Mouse (Mus musculus) MEL-GATA-1-ER (cell line): ENCODE results near the gene Ifit2.
"Not testable (repeated sequence)": the region's sequence is repeated elsewhere in the genome, so short reads cannot be mapped to it uniquely, and the experiment has no call there.

Source experiments
- DNase-seq: peaks from one replicate; pipeline ENCODE4 v3.0.0-alpha.2; 2012; ENCODE audit warnings: low read depth; ENCODE audit errors: extremely low read depth

Gene Ifit2

DNA sequence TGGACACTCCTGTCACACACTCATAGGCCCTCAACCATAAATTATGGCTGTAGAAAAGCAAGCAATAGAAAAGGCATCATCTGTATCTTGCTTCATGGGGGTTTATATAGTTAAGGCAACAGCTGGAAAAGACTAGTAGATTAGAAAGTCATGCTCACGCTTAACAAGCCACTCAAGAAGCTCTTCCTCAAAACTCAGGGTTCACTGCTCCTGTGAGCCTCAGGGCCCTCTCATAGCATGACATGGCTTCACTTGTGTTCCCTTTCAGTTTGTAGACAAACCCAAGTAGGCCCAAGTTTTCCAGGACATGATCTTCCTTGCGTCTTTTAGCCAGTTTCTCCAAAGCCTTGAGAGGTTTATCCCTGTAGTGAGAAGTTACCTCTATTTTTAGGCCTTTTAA lies 43.0 kb downstream of the Ifit2 start:
- DNase-seq, result no peak

DNA sequence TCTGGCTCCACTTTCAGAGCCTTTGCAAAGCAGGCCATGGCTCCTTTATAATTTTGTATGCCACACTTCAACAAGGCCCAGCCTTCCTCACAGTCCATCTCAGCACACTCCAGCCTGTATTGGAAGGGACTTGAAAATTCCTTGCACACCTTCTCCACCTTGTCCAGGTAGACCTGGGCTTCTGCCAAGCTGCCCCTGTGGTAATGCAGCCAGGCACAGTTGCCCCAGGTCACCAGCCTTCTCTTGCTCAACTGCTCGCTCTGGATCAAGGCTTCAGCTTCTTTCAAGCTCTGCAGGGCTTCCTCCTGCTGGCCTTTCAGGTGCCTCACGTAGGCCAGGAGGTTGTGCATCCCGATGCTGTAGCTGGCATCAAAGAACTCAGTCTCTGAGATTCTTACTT lies 44.0 kb downstream of the Ifit2 start:
- DNase-seq, result not testable (repeated sequence)

DNA sequence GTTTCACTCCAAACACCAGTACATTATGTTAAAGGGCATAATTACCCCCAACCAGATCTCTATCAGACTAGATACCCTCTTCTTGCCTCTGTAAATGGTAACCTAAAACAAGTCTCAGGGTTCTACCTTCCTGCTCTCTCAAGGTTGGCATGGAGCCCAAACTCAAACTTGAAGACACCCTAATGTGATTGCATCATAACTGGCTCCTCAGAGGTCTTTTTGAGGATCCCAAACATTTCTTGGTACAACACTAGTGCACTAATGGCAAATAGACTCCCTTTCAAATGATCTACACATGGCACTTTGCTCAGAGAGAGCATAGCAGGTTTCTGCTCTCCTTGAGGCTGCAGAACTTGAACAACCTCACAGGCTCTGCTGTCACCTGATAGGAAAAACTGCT lies 46.3 kb downstream of the Ifit2 start:
- DNase-seq, result no peak

GRCm38 (mm10) chr19:34598341-34598740 lies 47.8 kb downstream of the Ifit2 start:
- DNase-seq, result no peak

DNA sequence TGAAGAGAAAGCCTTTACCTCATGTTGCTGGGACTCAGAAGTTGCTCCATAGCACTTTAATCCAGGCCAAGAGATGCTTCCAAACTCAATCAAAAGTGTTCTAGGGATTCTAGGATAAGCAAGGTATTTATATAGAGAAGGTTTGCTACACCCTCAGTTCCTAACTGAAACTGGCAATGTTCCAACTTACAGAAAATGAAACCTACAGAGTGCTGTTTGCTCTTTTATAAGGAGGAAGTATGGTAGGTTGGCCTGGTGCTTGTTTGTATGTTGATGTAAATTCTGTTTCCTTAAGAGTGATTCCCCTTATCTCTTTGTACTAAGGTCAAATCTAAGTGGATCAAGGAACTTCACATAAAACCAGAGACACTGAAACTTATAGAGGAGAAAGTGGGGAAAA lies 48.8 kb downstream of the Ifit2 start:
- DNase-seq, result peak; percentile 21

- DNase-seq, result peak; percentile 14
Measured at GRCm38 (mm10) chr19:34601888-34602287, 51.4 kb downstream of the Ifit2 start, which contains the start of gene Ifit1bl1. Ifit1bl1 (minus strand) TSS chr19:34601956.

GRCm38 (mm10) chr19:34605472-34605871 lies 55.0 kb downstream of the Ifit2 start:
- DNase-seq, result no peak

DNA sequence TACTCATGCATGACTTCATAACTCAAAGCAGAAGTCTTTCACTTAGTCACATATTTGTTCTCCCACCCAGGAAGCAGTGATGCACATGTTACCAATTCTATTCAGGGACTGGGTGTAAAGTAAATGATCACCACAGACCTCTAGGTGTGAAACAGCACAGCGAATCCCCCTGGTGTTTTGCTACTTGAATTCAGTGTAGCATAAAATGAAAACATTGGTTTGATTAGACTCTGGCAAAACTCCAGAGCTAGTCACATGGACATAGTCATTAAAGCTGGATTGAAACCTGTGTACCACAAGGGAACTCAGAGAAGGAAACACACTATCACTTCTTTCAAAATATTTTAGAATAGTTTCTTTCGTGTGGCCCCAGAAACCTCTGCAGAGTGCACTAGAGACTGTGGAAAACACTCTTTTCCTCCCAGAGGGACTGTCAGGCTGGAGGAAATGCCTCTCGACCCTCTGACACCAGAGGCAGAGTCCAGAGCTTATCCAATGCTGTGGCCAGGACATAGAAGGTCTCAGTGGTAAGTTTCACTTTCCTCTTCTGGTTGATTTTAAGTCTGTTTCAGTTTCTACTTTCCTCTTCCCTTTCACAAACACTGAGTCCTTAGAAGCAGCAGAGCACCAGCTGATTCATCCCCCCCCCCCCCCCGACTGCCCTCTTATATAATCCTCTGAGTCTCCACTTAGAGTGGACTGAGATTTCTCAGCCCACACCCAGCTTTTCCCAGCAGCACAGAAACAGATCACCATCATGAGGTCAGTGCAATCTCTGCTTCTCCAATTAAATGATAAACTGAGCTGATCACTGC lies 57.0 kb downstream of the Ifit2 start, which contains the start of gene Ifit3b:
Ifit3b (plus strand) TSS at position 734 of the 815 bp plus-strand sequence.
- DNase-seq, result not testable (repeated sequence)

GRCm38 (mm10) chr19:34610118-34610517 lies 59.6 kb downstream of the Ifit2 start:
- DNase-seq, result not testable (repeated sequence)

GRCm38 (mm10) chr19:34612243-34613001 lies 61.9 kb downstream of the Ifit2 start:
- DNase-seq, result not testable (repeated sequence)

DNA sequence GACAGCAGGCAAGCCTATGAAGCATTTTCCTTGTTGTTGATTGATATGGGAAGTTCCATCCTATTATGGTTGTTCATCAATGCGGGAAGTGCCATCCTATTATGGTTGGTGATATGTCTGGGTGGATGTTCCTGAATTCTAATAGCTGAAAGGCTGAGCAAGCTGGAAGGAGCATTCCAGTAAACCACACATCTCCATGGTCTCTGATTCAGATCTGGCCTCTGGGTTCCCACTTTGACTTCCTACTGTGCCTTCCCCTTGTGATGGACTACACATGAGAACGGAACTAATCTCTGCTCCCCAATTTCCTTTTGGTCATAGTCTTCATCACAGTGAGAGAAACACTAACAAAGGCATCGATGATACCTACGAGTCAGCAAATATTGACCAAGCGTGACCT lies 70.4 kb downstream of the Ifit2 start:
- no peak for DNase-seq

- no peak for DNase-seq
Measured at GRCm38 (mm10) chr19:34623781-34624180, 73.3 kb downstream of the Ifit2 start.

DNA sequence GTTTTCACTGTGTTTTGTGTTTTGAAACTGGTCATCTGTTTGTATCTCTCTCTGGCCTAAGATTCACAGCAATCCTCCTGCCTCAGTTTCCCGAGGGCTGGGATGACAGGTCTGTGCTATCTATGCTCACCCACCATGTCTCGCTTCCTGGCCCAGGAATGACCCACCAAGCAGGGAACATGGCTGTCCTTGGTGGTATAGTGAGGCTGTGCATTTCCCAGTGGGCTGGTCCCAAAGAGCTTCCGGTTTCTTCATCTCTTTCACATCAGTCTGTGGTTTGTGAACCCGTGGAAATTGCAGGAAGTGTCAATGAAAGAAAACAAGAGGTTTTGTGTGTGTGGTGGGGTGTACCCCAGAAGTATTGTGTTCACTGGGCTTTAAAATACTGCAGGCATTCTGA lies 74.2 kb downstream of the Ifit2 start:
- DNase-seq, result no peak
